Mouse (Mus musculus) liver, adult (tissue): ENCODE results near the gene Dph3.
A peak's percentile ranks its signal among the peaks of the same experiment; 100 is the strongest.

Experiments
- GATA4 ChIP-seq: IDR thresholded peaks from 2 replicates; pipeline ENCODE4 v1.6.1; 2014; ENCODE audit warnings: mild to moderate bottlenecking, low read length; ENCODE audit not compliant: insufficient replicate concordance

Dph3 gene

DNA sequence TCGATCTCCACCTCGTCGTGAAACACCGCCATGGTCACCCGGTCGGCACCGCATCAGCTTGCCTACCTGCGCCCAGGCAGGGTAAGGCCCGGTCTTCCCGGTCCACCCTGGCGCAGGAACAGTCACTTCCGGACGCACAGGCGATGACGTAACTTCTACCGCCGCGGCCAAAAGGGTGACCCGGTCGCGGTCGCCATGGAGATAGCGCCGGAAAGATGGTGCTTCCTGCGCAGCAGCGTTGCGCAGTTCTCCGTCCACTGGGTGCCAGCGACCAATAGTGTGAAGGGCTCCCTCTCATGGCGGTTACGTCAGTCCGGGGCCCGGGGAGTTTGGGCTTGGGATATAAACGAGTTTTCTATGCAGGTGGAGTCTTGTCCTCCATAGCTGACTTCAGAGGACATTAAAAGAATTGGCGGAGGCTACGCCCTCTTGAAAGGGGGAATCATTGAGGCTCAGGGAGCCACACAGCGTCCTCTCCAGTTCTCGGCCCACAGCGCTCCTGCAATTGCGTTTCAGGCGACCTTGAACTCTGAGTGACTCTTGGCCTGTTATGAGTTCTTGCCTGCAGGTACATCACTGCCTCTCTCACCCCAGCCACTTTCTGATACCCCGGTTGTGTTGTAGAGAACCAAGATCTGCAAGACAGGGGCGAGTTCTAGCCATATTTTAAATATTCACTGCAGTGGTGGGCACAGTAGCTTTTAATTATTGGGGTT is at the start of gene Dph3:
TSS of gene Dph3 (minus strand) at position 244 of the 716 bp plus-strand sequence.
- TF ChIP-seq GATA4: peak; percentile 57; the same call in 1 of the 2 replicates

DNA sequence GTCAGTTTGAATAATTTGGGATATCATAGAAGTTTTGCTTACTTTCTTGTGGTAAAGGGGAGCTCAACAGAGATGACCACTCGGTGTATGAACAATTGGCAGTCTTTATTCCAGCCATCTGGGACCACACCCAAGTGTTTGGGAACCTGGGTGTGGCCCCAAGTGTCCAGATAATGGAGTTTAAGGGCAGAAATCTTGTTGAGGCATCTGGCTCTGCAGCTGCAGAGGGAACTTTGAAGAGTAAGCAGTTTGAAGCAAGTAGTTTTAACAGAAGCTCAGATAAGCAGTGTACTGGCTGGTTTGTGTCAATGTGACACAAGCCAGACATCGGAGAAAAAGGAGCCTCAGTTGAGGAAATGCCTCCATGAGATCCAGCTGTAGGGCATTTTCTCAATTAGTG is 48.8 kb upstream of the Dph3 start:
- TF ChIP-seq GATA4: no peak

DNA sequence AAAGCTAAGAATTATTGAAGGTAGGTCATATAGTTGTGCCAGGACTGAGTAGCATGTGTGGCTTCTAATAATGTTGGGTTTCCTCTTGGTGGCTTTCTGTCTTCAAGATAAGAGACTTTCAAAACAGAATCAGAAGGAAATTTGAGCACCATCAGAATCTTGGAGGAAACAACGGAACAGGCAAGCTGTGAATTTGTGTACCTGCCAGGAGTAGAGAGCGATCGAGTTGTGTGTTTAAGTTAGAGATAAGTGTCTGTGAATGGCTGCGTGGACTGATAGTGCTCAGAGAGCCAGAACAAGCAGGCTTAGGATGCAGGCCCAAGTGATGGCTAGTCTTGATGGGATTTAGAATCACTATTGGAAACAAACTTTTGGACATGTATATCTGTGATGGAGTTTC is 46.3 kb upstream of the Dph3 start:
- no peak for TF ChIP-seq GATA4

DNA sequence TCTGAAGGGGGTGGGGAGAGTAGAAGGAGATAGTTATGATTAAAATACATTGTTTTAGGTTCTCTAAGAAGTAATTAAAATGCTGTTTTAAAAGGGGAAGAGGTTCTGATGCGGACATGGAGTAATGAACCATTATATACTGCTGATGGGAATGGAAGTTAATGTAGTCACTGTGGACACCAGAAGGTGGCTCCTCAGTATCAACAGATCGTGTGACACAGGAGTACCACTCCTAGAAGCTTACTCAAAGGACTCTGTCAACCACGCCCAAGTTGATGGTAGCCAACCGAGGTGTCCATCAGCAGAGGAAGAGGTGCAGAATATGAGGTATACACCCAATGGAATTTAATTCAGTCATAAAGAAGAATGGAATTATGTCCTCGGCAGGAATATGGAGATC is 42.9 kb upstream of the Dph3 start:
- TF ChIP-seq GATA4: no peak

DNA sequence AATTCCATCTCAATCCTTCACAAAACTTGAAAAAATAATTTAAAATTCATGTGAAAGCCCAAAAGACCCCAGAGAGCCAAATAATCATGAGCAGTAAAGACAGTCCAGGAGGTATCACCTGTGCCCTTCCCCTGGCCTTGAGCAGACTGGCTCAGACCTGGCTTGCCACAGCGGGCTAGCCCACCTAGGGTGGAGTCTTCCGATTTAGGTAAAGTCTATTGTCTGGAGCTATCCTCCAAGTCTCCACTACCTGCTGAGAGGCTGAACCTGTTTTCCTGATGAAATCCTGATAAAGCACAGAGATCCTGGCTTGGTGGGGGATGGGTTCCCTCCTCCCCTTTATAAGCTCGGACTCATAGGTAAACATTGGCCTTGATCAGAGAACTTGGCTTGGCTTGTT is 38.7 kb upstream of the Dph3 start:
- no peak for TF ChIP-seq GATA4

DNA sequence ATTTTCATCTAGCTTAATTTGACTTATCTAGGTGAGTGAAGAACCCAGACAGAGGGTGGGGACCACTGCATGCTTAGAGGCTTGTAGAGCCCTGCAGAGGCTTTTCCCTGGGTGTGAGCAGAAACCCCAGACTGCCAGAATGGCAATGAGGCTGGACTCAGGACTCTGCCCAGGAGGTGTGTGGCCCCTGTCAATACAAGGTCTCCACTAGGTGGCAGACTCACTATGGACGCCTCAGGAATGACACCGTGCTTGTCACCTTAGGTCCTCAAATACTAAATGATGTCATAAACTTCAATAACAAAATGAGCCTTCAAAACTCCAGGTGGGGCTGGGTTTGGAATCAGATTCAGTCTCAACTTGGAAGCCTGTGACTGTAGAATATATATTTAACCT is 36.4 kb upstream of the Dph3 start:
- no peak for TF ChIP-seq GATA4

DNA sequence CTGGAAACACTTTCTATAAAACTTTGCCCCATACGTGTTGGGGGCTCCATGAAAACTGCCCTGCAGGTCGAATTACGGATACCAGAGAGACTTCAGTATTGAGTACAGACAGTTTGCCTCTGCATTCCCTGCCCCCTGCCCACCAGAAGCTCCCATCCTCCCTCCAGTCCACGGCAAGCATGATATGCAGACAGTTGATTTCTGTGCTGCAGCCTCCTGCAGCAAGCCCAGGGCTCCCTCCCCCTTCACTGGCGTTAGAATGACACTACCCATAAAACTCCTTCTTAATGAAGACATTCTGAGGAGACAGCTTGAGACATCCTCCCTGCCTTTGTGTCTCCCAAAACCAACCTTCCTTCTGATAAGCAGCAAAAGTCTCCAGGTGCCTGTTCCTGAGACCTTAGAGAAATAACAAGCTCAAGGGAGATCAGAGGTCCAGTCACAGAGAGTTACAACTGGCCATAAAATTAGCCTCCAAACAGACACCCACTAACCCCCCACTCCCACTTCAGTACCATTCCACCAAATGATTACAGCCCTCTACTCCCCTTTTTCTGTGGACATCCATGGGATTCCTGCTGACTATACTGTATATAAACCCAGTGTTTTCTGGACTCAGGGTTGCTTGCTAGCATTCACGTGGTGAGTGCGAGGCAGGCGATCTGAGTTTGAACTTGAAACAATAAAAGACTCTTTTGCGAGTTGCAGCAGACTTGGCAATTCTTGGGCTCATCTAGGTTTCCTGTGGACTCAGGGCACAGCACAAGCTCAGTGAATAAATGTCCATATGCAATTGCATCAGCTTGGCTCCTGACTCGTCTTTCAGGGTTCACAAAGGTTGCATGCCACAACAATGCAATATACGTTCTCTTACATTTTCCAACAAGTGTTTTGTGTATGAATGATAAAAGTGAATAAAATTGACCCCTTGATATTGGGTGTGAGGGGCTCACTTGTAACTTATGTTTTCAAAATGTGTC is 35.7 kb upstream of the Dph3 start:
- no peak for TF ChIP-seq GATA4

DNA sequence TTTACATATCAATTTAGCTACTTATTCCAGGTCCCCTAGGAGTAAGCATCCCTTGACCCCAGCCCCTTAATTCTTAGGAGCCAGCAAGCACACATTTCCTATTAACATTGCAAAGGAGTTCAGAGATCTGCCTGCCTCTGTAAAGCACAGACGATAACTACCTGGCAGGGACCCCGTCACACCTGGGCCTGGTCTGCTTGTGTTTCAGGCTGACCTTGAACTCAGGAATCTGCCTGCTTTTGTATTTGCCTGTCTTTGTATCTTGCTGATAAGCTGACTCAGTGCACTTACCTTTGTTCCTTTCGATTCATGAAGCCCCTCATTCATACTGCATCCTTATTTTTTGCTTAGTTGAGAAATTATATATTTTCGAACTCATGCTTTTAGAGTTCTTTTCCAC is 21.4 kb upstream of the Dph3 start:
- no peak for TF ChIP-seq GATA4

DNA sequence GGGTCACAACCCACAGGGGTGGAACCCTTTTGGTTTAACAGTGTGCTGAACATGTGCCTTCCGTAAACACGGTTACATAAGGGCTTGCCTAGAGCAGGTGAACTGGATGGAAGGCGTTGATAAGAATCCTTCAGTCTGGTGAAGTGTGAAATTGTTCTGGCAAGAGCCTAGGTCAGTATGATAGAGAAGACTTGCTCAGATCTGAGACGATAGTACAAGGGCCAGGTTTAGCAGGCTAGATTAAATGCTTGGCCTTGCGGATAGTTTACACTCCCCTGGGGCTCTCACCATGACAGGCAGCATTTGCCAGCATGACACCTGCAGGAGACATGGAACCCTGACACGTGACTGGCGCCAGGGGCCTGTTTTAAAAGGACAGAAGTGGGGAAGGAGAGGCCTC is 20.1 kb upstream of the Dph3 start:
- TF ChIP-seq GATA4: no peak

DNA sequence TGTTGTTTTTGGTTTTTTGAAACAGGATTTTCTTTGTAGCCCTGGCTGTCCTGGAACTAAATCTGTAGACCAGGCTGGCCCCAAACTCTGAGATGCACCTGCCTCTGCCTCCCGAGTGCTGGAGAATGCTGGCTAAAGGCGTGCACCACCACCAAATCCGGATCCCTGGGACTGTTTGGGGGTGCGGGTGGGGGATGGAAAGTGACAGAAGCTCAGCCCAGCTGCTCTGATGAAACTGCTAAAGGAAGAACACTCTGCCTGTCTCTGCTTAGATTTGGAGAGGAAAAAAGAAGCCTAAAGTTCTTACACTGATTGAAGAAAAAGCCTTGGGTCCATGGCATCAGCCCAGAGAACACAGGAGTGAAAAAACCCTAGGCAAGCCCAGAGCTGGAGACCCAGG is 18.0 kb upstream of the Dph3 start:
- no peak for TF ChIP-seq GATA4

DNA sequence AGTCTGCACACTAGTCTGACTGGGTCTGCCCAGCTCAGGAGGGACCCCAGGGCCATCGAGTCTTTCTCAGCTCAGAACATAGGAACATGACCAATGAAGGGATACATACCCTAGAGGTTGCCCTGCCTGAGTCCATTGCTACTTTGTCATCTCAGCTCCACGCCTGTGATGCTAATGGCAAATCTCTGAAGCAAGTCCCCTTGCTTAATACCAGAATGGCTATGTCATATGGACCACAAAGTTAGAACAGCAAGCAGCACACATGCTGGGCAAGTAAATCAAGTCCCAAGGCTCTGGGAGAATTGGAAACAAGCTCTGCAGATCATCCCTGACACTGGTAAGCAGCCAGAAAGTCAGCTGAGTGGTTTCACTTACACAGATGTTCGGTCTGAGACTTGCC is 13.4 kb upstream of the Dph3 start:
- no peak for TF ChIP-seq GATA4

DNA sequence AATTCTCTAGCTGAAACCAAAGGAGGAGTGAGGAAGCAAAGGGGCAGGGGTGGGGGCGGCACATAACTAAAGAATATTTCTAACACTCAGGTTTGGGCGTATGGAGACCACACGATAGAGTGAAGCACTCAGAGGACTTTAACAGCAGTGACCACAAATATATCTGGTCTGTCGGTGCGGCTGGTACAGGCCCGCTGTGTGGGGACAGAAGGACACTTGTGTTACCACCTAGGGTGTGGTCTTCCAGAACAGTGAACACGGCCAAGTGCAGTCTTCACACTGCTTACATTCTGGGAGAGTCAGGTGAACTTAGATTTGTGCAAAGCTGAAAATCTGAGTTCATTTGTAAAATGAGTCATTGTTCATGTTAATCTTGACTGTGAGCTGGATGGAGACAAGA is 12.2 kb upstream of the Dph3 start:
- TF ChIP-seq GATA4: no peak

DNA sequence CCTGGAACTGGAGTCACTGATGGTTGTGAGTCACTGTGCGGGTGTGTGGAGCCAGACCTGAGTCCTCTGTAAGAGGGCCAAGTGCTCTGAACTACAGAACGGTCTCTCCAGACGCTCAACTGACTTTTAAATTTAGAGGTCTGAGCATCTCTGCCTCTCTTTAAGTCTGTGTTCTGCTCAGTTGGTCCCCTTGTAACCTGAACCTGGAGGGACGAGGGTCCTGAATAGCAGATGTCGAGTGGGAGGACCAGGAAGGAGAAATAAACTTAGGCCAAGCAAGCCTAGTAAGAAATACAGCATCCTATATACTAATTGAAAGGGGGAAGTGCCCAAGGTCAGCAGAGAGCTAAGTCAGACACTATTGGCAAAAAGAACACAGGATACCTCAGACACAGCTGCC is 11.2 kb upstream of the Dph3 start:
- no peak for TF ChIP-seq GATA4

DNA sequence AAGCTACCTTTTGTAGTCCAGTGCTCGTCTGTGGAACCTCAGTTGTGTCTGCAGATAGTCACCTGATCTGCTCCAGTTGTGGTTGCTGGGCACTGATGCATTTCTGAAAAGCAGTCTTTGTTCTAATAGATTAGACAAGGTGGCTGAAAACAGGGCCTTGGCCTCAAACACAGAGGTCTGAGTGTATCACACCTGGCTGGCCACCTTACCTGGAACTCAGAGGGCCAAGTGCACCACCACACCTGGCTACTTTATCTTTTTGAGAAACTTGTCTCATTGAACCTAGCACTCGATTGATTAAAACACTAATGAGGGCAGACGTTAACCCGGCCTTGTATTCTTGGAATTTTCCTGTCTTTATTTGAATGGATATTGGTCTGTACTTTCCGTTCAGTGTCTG is 10.1 kb upstream of the Dph3 start:
- no peak for TF ChIP-seq GATA4

DNA sequence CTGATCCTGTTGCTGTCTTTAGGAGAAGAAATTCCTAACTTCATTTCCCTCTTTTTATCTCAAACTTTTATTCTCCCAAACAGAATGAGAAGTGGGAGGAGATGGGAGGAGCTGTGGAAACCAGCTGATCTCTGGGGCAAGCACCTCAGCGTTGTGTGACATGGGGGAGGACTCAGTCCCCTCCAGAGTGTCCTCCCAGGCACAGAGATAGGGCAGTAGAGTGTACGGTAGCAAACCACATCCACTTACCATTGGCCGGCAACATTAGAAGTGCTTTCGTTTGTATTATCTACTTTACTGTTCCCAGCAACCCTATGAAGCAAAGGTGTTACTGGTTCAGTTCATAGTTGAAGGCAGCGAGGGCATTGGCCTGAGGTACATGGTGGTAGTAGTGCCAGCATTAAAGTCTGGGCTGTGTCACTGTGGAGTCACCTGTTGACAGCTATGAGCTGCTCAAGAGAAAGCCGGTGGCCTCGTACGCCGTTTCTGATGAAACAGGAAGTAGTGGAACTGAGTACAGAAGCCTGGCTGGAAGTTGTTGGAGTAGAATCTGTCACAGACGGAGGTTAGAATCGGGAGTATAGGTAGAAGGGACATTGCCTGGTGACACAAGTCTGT is 8.1 kb upstream of the Dph3 start:
- no peak for TF ChIP-seq GATA4

DNA sequence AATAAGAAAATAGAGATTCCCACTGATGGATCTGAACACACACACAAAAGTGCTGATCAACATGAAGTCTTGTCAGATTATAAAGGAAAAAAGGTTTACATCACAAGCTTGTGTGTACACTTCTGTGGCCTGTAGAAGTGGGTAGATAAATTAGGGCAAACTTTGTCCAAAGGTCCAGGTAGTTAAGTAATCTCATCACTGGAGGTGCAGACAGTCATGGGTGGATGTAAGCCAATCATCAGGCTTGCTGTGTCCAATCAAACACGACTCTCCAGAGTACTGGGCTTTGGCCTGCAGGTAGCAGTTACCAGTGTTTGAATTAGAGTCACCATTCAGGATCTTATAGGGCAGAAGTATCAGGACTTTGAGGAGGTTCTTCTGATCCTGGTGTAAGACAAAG is 7.5 kb upstream of the Dph3 start:
- no peak for TF ChIP-seq GATA4

DNA sequence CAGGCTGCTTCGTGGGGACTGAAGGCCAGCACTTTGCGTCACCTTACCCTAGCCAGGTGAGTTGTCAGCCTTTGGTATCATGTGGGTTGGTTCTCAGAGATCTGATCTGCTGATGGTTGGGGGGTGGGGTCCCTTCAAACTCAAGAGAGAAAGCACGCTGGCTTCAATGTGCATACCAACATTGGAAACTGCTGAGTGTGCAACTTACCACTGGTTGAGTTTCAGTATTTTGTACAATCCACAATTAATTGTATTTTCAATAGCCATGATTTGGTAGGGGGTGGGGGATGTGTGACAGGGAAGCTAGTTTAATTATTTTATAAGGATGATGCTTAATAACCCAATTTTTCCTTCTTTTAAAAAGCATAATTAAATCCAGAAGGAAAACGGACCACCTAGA is 6.2 kb upstream of the Dph3 start:
- no peak for TF ChIP-seq GATA4

DNA sequence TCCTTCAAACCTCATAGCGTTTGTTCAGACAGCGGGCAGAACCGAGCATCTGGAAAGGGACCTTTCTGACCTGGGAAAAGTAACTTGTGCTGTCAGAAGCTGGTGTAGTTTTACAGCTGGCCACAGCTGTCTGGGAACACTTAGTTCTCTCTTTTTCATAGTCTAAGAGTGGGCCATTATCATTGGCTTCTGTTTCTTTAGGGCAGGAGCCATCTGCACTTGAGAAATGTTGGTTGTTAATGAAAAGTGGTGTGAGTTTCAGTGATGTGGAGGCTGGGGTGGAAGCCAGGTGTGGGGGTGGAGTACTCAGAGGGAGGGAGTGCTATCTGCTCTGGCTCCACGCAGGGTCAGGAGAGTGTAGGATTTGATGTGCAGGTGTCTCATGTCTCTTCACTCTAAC is 5.6 kb upstream of the Dph3 start:
- no peak for TF ChIP-seq GATA4
